Mouse (Mus musculus) cortical plate, adult 2 months (tissue): ENCODE measurements around the gene Klc4.

Source experiments
- CTCF ChIP-seq: fragments of 200-500 bp; IDR thresholded peaks from 2 replicates; pipeline ENCODE4 v1.5.1; 2011; ENCODE audit warnings: mild to moderate bottlenecking, control low read depth, low read length; ENCODE audit not compliant: insufficient read depth; ENCODE audit errors: extremely low read depth
- POLR2A ChIP-seq: fragments of 200-500 bp; IDR thresholded peaks from 2 replicates; pipeline ENCODE4 v1.6.1; 2011; ENCODE audit warnings: mild to moderate bottlenecking, low read length, control low read depth; ENCODE audit not compliant: insufficient read depth; ENCODE audit errors: extremely low read depth

DNA sequence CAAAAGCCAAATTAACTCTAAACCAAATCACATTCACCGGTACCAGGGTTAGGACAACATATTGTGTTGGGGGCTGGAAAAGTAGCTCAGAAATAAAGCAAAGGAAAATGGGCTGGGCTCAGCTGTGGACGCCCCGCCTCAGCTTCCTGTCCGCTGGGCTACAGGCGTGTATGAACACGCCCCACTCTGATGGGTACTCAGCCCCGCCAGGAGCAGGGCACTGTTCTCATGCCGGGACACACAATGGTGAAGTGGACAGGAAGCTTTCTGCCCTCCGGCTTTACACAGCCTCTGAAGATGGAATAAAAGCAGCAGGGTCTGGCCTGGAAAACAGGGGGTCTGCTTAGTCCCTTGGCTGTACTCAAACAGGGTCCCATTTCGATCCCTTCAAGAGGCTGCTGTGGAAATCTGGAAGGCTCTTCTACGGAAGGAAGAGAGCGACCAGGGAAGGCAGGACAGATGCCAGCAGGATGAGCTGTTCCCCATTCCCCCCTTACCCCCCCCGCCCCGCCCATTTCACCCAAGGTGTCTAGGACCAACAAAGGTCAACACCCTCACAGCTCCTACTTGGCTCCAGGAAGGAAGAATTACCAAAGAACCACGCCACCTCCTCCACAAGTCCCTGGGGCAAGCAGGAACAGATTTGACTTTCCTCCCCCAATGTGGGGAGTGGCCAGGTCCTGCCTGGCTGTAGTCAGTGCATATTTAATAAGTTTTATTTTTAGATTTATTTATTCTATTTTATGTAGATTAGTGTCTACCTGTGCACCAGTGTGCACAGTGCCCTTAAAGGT is 35.9 kb downstream of the Klc4 start:
- no peak for TF ChIP-seq CTCF
- no peak for TF ChIP-seq POLR2A
